Mouse (Mus musculus): Measurements from ENCODE around the gene Fhad1. TPM values are rescaled to one million over a fixed set of nuclear protein-coding genes. Genes with fewer than 3 reads are reported as not detected.

The Fhad1 gene
- polyA plus RNA-seq, 1 experiment from 2014 or later: 5.2 TPM

DNA sequence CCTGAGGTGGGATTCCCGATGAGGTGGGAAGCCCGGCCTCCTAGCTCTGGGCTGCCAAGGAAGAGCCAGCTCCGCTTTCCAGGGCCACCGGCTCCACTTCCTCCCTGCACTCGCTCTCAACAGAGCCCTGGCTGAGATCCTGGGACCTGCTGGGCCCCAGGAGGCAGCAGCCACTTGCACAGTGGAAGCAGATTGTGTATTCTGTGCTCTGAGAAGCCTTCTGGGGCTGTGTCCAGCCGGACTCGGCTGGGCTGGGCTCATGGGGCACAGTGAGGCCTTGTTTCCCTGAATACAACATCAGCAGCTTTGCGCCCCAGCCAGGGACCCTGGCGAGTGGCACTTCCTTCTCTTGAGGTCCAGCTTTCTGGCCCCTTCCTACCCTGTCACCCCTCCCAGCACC, 143.0 kb downstream of the Fhad1 start:
- ATAC-seq (ENCODE audit: low read depth): no peak
- H3K27me3 ChIP-seq (ENCODE audit: control insufficient read depth, insufficient read depth, low read length): no peaks in the 10 kb centered on the region
- H3K4me3 ChIP-seq (ENCODE audit: low read depth, low read length): no peak overlapping the region
- H3K9ac ChIP-seq (replicated peaks; ENCODE audit: low read depth, low read length): peak overlapping the region; percentile 34; the same call in 1 of the 2 replicates
- H3K9me3 ChIP-seq (ENCODE audit: control insufficient read depth, low read length): no peaks in the 10 kb centered on the region
- peak overlapping the region; percentile 64 for H3K4me2 ChIP-seq (ENCODE audit: low read depth, low read length)
- WGBS: 48% methylated on average over 9 of the region's 9 CpGs
- H3K4me1 ChIP-seq (ENCODE audit: control insufficient read depth, insufficient read depth, low read length): peaks cover 37% of the 10 kb centered on the region
- H3K36me3 ChIP-seq (ENCODE audit: control insufficient read depth, insufficient read depth, low read length): no peaks in the 10 kb centered on the region
- peak overlapping the region; percentile 66 for H3K27ac ChIP-seq (ENCODE audit: low read depth, low read length)

DNA sequence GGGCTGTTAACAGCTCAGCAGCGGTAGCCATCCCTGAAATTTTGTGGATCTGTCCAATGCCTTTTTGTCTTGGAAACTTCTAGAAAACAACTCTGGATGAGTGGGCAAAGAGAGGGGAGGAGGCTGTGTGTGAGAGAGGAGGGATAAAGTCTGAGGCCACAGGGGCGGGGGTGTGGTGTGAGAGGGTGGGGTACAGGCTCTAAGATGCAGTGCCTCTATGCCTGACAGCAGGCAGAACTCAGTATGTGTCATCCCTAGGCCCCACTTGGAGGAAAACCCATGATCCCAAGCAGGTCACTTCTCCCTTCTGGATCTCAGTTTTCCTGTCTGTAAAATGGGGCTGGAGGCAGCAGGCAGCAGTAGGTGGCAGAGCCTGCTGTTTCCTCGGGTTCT, 143.6 kb downstream of the Fhad1 start:
- Histone ChIP-seq H3K4me3 (ENCODE audit: low read depth, low read length) (no peak overlapping the region), H3K36me3 (ENCODE audit: control insufficient read depth, insufficient read depth, low read length) (no peaks in the 10 kb centered on the region), H3K4me1 (ENCODE audit: control insufficient read depth, insufficient read depth, low read length) (peaks cover 37% of the 10 kb centered on the region), H3K9me3 (ENCODE audit: control insufficient read depth, low read length) (no peaks in the 10 kb centered on the region), H3K27me3 (ENCODE audit: control insufficient read depth, insufficient read depth, low read length) (no peaks in the 10 kb centered on the region), H3K4me2 (ENCODE audit: low read depth, low read length) (peak overlapping the region; percentile 64; the same call in 1 of the 2 replicates), H3K27ac (ENCODE audit: low read depth, low read length) (no peak overlapping the region), H3K9ac (replicated peaks; ENCODE audit: low read depth, low read length) (no peak overlapping the region)
- WGBS: 95% methylated on average over 3 of the region's 3 CpGs
- no peak for ATAC-seq (ENCODE audit: low read depth)

DNA sequence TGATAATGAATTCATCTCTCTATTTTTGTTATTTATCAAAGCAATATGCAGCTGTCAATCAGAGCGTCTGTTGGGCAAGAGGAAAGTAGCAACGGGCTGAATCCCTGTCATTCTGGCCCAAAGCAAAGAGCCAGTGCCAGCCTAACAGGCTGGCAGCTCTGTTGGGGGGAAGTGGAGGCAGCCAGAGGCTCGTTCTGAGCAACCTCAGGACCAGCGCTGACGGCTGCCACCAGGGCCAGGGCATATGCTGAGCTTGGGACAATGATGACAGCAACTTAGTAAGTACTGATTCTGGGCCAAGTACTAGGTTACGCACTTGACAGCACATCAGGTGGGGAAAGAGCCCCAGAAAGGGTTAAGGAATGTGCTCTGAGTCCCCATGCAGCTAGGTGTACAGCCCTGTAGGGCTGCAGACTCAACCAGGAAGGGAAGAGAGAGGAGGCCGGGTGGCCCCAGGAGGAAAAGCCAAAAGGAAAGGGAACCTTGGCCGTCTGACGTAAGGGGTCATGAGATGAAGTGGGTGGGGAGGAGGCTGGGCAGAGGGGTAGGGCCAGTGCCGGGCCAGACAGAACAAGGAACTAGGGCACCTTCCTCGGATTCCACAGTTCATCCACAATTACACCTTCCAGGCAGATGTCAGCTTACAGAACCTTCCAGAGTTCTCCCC, 144.1 kb downstream of the Fhad1 start:
- 67% methylated on average over 11 of the region's 11 CpGs for WGBS
- Histone ChIP-seq H3K4me1 (ENCODE audit: control insufficient read depth, insufficient read depth, low read length) (peaks cover 37% of the 10 kb centered on the region), H3K4me3 (ENCODE audit: low read depth, low read length) (no peak overlapping the region), H3K9me3 (ENCODE audit: control insufficient read depth, low read length) (no peaks in the 10 kb centered on the region), H3K4me2 (ENCODE audit: low read depth, low read length) (no peak overlapping the region), H3K9ac (replicated peaks; ENCODE audit: low read depth, low read length) (no peak overlapping the region), H3K27me3 (ENCODE audit: control insufficient read depth, insufficient read depth, low read length) (no peaks in the 10 kb centered on the region), H3K36me3 (ENCODE audit: control insufficient read depth, insufficient read depth, low read length) (no peaks in the 10 kb centered on the region), H3K27ac (ENCODE audit: low read depth, low read length) (no peak overlapping the region)
- no peak for ATAC-seq (ENCODE audit: low read depth)

DNA sequence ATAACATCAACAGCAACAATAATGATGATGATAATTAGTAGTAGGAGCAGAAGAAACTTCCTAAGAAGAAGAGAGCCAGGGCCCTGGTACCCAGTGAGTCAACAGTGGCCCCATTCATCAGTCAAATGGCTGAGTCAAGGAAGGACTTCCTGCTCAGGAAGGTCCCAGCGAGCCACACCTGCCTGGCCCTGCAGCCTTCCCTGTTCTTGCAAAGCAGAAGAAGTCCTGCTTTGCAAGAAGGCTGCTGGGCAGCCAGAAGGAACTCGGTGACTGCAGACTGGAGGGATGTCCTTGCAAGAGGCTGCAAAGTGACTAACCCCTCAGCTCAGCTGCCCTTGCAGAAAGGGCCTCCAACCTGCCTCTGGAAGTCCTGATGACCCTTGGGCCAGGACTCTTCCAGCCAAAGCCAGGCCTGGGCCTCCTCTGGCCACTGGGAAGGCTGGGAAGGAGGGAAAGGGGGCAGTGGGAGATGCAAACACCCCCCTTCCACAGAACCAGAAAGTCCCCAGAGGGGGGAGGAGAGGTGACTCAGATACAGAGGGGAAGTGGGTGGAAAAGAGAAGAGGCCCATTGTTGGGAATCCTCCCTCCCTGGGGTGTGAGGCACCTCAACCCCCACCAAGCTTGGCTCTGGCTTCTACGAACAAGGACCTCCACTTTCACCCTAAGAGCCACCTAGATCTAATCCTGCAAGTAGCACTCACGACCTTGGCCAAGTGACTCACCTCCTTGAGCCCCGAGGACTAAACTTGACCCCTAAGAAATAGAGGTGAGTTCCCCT, 145.3 kb downstream of the Fhad1 start:
- Histone ChIP-seq H3K36me3 (ENCODE audit: control insufficient read depth, insufficient read depth, low read length) (no peaks in the 10 kb centered on the region), H3K27me3 (ENCODE audit: control insufficient read depth, insufficient read depth, low read length) (no peaks in the 10 kb centered on the region), H3K9me3 (ENCODE audit: control insufficient read depth, low read length) (no peaks in the 10 kb centered on the region), H3K9ac (replicated peaks; ENCODE audit: low read depth, low read length) (no peak overlapping the region), H3K27ac (ENCODE audit: low read depth, low read length) (no peak overlapping the region), H3K4me1 (ENCODE audit: control insufficient read depth, insufficient read depth, low read length) (peaks cover 33% of the 10 kb centered on the region), H3K4me3 (ENCODE audit: low read depth, low read length) (no peak overlapping the region), H3K4me2 (ENCODE audit: low read depth, low read length) (no peak overlapping the region)
- no peak for ATAC-seq (ENCODE audit: low read depth)
- WGBS: 86% methylated on average over 5 of the region's 5 CpGs

DNA sequence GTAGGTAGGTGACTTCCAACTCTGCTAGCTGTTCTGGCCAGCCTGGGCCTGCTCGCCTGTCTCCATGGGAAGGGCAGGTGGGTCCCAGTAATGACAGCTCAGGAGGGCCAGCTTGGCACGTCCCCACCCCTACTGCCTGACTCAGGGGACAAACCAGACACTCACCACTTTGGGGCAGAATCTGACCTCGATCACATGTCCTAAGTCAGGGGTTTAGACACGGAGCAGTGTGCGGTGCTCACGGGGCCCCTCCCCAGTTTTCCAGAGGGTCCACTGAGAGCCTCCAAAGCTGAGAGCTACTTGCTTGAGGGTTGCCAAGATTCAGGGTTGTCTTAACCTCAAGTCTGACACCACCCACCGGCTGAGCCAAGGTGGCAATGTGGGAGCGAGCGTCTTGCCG, 146.8 kb downstream of the Fhad1 start:
- ATAC-seq (ENCODE audit: low read depth): no peak
- peaks cover 28% of the 10 kb centered on the region for H3K4me1 ChIP-seq (ENCODE audit: control insufficient read depth, insufficient read depth, low read length)

DNA sequence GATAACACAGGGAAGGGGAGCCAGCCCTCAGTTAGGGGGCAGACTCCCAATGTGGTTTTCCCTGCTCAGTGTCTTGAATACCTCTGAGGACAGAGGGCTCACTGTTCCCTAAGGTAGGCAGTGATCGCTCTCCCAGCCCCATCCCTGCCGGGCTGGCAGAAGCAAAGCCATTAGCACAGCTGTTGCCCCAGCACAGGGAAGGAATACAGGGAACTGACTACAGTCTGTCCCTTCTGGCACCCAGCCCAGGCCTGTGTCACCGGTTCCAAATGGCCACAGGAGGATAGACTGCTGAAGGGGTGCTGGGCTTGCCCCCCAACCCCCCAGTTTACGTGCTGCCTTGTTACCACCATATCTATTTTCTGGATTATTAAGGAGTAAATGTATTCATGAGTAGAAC, 147.4 kb downstream of the Fhad1 start:
- H3K4me3 ChIP-seq (ENCODE audit: low read depth, low read length): no peak overlapping the region
- no peak overlapping the region for H3K9ac ChIP-seq (replicated peaks; ENCODE audit: low read depth, low read length)
- 0 out of 2 replicates have a peak overlapping the region, but pooled peaks have one; percentile 11 for H3K4me2 ChIP-seq (ENCODE audit: low read depth, low read length)
- no peaks in the 10 kb centered on the region for H3K27me3 ChIP-seq (ENCODE audit: control insufficient read depth, insufficient read depth, low read length)
- H3K9me3 ChIP-seq (ENCODE audit: control insufficient read depth, low read length): no peaks in the 10 kb centered on the region
- ATAC-seq (ENCODE audit: low read depth): peak; percentile 85
- peaks cover 24% of the 10 kb centered on the region for H3K4me1 ChIP-seq (ENCODE audit: control insufficient read depth, insufficient read depth, low read length)
- H3K36me3 ChIP-seq (ENCODE audit: control insufficient read depth, insufficient read depth, low read length): no peaks in the 10 kb centered on the region
- 19% methylated on average over 4 of the region's 4 CpGs for WGBS
- H3K27ac ChIP-seq (ENCODE audit: low read depth, low read length): peak overlapping the region; percentile 60

More for the DNA sequence above, 146.8 kb downstream of the Fhad1 start:
- Histone ChIP-seq H3K4me2 (ENCODE audit: low read depth, low read length) (no peak overlapping the region), H3K4me3 (ENCODE audit: low read depth, low read length) (no peak overlapping the region), H3K9me3 (ENCODE audit: control insufficient read depth, low read length) (no peaks in the 10 kb centered on the region), H3K27ac (ENCODE audit: low read depth, low read length) (peak overlapping the region; percentile 60), H3K36me3 (ENCODE audit: control insufficient read depth, insufficient read depth, low read length) (no peaks in the 10 kb centered on the region), H3K27me3 (ENCODE audit: control insufficient read depth, insufficient read depth, low read length) (no peaks in the 10 kb centered on the region), H3K9ac (replicated peaks; ENCODE audit: low read depth, low read length) (no peak overlapping the region)
- WGBS: 68% methylated on average over 10 of the region's 10 CpGs

DNA sequence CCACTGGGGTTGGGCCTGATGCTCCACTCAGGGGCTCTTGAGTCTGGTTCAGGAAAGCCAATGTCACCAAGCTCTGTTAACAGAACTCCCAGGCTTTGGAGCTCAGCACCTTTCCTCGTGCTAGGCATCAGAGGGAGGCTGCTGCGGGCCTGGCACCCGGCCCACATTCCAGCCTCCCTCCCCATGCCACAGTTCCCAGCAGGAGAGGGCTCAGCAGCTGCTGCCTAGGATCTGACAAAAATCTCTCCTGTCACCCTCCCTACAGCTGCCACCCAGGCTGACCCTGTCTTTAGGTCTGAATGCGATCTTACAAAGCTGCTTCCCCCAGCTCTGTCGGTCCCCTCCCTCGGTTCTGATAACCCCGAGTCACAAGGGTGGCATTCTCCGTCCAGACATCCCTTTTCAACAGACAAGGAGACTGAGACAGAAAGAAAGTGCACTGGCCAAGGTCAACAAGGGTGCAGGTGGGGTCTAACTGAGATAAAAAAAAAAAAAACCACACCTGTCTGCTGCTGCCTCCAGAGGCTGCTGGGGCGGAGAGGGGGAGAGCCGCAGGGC, 147.9 kb downstream of the Fhad1 start:
- Histone ChIP-seq H3K4me2 (ENCODE audit: low read depth, low read length) (0 out of 2 replicates have a peak overlapping the region, but pooled peaks have one; percentile 11), H3K4me3 (ENCODE audit: low read depth, low read length) (no peak overlapping the region), H3K27me3 (ENCODE audit: control insufficient read depth, insufficient read depth, low read length) (no peaks in the 10 kb centered on the region), H3K4me1 (ENCODE audit: control insufficient read depth, insufficient read depth, low read length) (peaks cover 22% of the 10 kb centered on the region), H3K27ac (ENCODE audit: low read depth, low read length) (peak overlapping the region; percentile 60), H3K9ac (replicated peaks; ENCODE audit: low read depth, low read length) (no peak overlapping the region), H3K36me3 (ENCODE audit: control insufficient read depth, insufficient read depth, low read length) (no peaks in the 10 kb centered on the region), H3K9me3 (ENCODE audit: control insufficient read depth, low read length) (no peaks in the 10 kb centered on the region)
- ATAC-seq (ENCODE audit: low read depth): peak; percentile 50; the same call in 1 of the 2 replicates
- 19% methylated on average over 10 of the region's 10 CpGs for WGBS

DNA sequence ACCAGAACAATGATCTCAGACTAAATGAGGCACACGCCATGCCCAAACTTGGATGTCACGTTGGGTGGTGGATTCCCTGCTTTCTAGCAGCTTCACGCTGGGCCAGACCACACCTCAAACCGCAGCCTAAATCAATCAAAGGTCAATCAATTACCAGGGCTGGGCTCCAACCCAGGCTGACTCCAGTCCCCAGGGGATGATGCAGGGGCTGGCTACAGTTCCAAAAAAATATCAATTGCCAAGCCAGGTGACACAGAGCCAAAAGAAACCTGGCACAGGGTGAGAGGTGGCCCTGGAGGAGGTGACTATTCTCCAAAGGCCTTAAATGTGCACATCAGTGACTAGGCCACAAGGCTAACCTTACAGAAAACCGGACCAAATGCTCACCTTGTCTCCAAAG, 149.3 kb downstream of the Fhad1 start:
- no peak overlapping the region for H3K4me3 ChIP-seq (ENCODE audit: low read depth, low read length)
- no peak overlapping the region for H3K4me2 ChIP-seq (ENCODE audit: low read depth, low read length)
- 80% methylated on average over 5 of the region's 5 CpGs for WGBS
- no peaks in the 10 kb centered on the region for H3K9me3 ChIP-seq (ENCODE audit: control insufficient read depth, low read length)
- 0 out of 2 replicates have a peak, but pooled peaks cover 4% of the 10 kb centered on the region for H3K36me3 ChIP-seq (ENCODE audit: control insufficient read depth, insufficient read depth, low read length)
- no peak for ATAC-seq (ENCODE audit: low read depth)
- no peaks in the 10 kb centered on the region for H3K27me3 ChIP-seq (ENCODE audit: control insufficient read depth, insufficient read depth, low read length)
- H3K4me1 ChIP-seq (ENCODE audit: control insufficient read depth, insufficient read depth, low read length): peaks cover 18% of the 10 kb centered on the region
- no peak overlapping the region for H3K27ac ChIP-seq (ENCODE audit: low read depth, low read length)
- no peak overlapping the region for H3K9ac ChIP-seq (replicated peaks; ENCODE audit: low read depth, low read length)

DNA sequence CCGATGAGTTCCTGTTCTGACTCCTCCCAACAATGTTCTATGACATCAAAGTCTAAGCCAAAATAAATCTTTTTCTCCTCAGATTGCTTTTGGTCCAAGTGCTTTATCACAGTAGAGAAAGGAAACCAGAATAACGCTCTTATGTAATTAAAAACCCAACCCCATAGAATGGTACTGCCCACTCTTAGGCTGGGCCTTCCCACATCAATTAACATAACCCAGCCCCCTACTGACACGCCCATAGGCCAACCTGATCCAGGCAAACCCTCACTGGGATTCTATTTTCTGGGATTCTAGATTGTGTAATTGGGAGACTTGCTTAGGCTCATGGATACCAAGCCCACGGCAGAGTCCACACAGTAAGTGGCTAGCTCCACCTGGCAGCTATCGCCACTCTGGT, 149.9 kb downstream of the Fhad1 start:
- H3K9ac ChIP-seq (replicated peaks; ENCODE audit: low read depth, low read length): no peak overlapping the region
- no peaks in the 10 kb centered on the region for H3K9me3 ChIP-seq (ENCODE audit: control insufficient read depth, low read length)
- ATAC-seq (ENCODE audit: low read depth): no peak
- H3K27me3 ChIP-seq (ENCODE audit: control insufficient read depth, insufficient read depth, low read length): no peaks in the 10 kb centered on the region
- WGBS: 93% methylated on average over 5 of the region's 5 CpGs
- H3K36me3 ChIP-seq (ENCODE audit: control insufficient read depth, insufficient read depth, low read length): 0 out of 2 replicates have a peak, but pooled peaks cover 4% of the 10 kb centered on the region
- H3K4me1 ChIP-seq (ENCODE audit: control insufficient read depth, insufficient read depth, low read length): peaks cover 18% of the 10 kb centered on the region
- no peak overlapping the region for H3K4me3 ChIP-seq (ENCODE audit: low read depth, low read length)
- no peak overlapping the region for H3K4me2 ChIP-seq (ENCODE audit: low read depth, low read length)
- no peak overlapping the region for H3K27ac ChIP-seq (ENCODE audit: low read depth, low read length)
